Mouse (Mus musculus): ENCODE measurements around the gene Gm17387. TPM values are rescaled to one million over a fixed set of nuclear protein-coding genes. Genes with fewer than 3 reads are reported as not detected.

Gm17387 gene
- not detected in 2 replicates for polyA plus RNA-seq (2015; fragmentation: Nextera tagmentation; extraction: Ambion mirVana)

GRCm38 (mm10) chr7:141028831-141029230 lies at the start of gene Gm17387:
Gene Gm17387, plus strand, starts transcription at chr7:141029131.
- no peaks in the 10 kb centered on the region for H3K9me3 ChIP-seq
- H3K36me3 ChIP-seq, result no peaks in the 10 kb centered on the region
- no peak for ATAC-seq (ENCODE audit: low FRiP score, low read depth)
- H3K4me2 ChIP-seq, result no peak within 1 kb of the TSS
- no peak within 1 kb of the TSS for H3K9ac ChIP-seq
- 97% methylated on average over 2 of the region's 2 CpGs for WGBS
- no peak within 1 kb of the TSS for H3K27ac ChIP-seq (replicated peaks)
- H3K4me1 ChIP-seq (replicated peaks), result peaks cover 17% of the 10 kb centered on the region; the same call in 1 of the 2 replicates
- no peaks in the 10 kb centered on the region for H3K27me3 ChIP-seq
- H3K4me3 ChIP-seq, result no peak within 1 kb of the TSS

DNA sequence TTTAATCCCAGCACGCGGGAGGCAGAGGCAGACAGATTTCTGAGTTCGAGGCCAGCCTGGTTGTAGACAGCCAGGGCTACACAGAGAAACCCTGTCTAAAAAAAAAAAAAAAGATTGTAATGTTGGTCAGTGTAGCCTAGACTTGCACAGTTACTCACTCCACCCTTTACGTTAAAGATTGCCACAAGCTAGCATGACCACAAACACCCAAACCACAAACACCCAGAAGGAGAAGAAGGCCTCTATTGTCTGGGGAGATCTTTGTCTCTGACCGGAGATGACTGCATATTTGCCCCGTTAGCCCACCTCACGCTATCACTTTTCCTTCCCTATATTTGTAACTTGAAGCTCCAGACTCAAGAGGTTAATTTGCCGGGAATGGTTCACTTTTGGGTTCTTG lies 47.2 kb upstream of the Gm17387 start:
- Histone ChIP-seq H3K9ac (no peak overlapping the region), H3K27me3 (no peaks in the 10 kb centered on the region), H3K4me1 (replicated peaks) (no peaks in the 10 kb centered on the region), H3K4me3 (no peak overlapping the region), H3K4me2 (no peak overlapping the region), H3K9me3 (no peaks in the 10 kb centered on the region), H3K27ac (replicated peaks) (no peak overlapping the region), H3K36me3 (no peaks in the 10 kb centered on the region)
- WGBS, result 90% methylated on average over 8 of the region's 8 CpGs
- no peak for ATAC-seq (ENCODE audit: low FRiP score, low read depth)

DNA sequence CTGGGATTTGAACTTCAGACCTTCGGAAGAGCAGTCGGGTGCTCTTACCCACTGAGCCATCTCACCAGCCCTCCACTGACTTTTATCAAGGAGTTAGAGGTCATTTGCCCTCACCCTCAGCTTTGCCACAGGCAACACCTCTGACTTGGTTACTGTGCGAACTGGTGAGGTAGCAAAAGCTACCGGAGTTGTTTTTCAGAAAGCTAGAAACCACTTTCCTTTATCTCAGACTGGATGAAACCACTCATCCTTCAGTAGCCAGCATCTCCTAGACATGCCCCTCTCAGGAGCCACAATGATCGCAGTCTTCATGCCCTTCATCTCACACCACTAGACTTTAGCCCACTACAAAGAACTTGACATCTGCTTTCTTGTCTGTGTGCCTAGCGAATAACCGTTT lies 46.0 kb upstream of the Gm17387 start:
- H3K4me2 ChIP-seq, result no peak overlapping the region
- ATAC-seq (ENCODE audit: low FRiP score, low read depth), result no peak
- no peak overlapping the region for H3K27ac ChIP-seq (replicated peaks)
- WGBS, result 92% methylated on average over 7 of the region's 7 CpGs
- H3K4me3 ChIP-seq, result no peak overlapping the region
- no peaks in the 10 kb centered on the region for H3K36me3 ChIP-seq
- H3K9ac ChIP-seq, result no peak overlapping the region
- H3K9me3 ChIP-seq, result no peaks in the 10 kb centered on the region
- H3K27me3 ChIP-seq, result no peaks in the 10 kb centered on the region
- no peaks in the 10 kb centered on the region for H3K4me1 ChIP-seq (replicated peaks)

DNA sequence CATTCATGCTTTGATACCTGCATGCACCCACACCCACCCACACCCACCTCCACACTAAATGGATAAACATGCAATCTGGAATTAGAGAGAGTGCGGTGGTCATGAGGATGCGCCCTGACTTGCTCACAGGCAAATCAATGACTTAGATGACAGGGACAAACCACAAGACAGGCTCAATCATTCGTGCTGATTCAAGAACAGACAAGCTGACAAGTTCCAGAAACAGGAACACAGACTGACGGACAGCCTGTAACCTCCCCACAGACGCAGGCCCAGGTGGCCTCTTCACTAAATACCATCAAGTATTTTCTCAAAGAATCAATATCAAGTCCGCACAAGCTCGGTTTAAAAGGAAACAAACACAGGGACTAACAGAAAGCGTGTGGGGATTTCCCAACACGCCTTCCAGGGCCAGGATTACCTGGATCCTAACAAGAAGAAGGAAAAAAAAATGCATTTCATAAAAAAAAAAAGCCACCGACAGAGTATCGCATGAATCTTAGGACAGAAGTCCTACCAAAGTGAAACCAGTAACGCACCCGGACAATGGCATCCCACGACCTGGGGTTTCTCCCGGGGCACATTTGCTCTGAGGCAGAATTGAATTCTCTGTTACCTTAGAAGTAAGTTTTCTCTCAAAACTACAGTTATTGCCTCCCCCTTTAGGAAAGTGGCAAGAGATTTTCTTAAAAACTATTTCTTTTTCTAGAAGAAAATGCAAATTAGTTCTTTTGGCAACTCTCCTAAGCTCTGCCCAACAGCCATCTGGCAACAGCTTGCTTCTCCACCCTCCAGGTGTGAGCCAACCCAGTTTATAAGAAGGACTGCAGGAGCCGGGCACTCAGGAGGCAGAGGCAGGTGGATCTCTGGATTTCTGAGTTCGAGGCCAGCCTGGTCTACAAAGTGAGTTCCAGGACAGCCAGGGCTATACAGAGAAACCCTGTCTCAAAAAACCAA lies 41.5 kb upstream of the Gm17387 start:
- no peak overlapping the region for H3K27ac ChIP-seq (replicated peaks)
- 86% methylated on average over 17 of the region's 17 CpGs for WGBS
- no peaks in the 10 kb centered on the region for H3K27me3 ChIP-seq
- H3K4me2 ChIP-seq, result no peak overlapping the region
- no peaks in the 10 kb centered on the region for H3K9me3 ChIP-seq
- ATAC-seq (ENCODE audit: low FRiP score, low read depth), result no peak
- H3K4me3 ChIP-seq, result no peak overlapping the region
- no peak overlapping the region for H3K9ac ChIP-seq
- H3K36me3 ChIP-seq, result no peaks in the 10 kb centered on the region
- no peaks in the 10 kb centered on the region for H3K4me1 ChIP-seq (replicated peaks)

GRCm38 (mm10) chr7:140989022-140989421 lies 39.9 kb upstream of the Gm17387 start:
- no peaks in the 10 kb centered on the region for H3K4me1 ChIP-seq (replicated peaks)
- no peak overlapping the region for H3K9ac ChIP-seq
- no peak overlapping the region for H3K4me2 ChIP-seq
- H3K4me3 ChIP-seq, result no peak overlapping the region
- no peak overlapping the region for H3K27ac ChIP-seq (replicated peaks)
- no peaks in the 10 kb centered on the region for H3K36me3 ChIP-seq
- ATAC-seq (ENCODE audit: low FRiP score, low read depth), result no peak
- no peaks in the 10 kb centered on the region for H3K27me3 ChIP-seq
- H3K9me3 ChIP-seq, result no peaks in the 10 kb centered on the region
- 72% methylated on average over 4 of the region's 4 CpGs for WGBS

GRCm38 (mm10) chr7:140990185-140990584 lies 38.7 kb upstream of the Gm17387 start:
- Histone ChIP-seq H3K27ac (replicated peaks) (no peak overlapping the region), H3K4me3 (no peak overlapping the region), H3K4me1 (replicated peaks) (no peaks in the 10 kb centered on the region), H3K27me3 (no peaks in the 10 kb centered on the region), H3K9ac (no peak overlapping the region), H3K4me2 (no peak overlapping the region), H3K9me3 (no peaks in the 10 kb centered on the region), H3K36me3 (no peaks in the 10 kb centered on the region)
- 85% methylated on average over 6 of the region's 6 CpGs for WGBS
- ATAC-seq (ENCODE audit: low FRiP score, low read depth), result no peak

- no peaks in the 10 kb centered on the region for H3K36me3 ChIP-seq
- H3K4me2 ChIP-seq, result no peak overlapping the region
- no peaks in the 10 kb centered on the region for H3K4me1 ChIP-seq (replicated peaks)
- no peaks in the 10 kb centered on the region for H3K27me3 ChIP-seq
- WGBS, result 70% methylated on average over 5 of the region's 5 CpGs
- no peak overlapping the region for H3K9ac ChIP-seq
- ATAC-seq (ENCODE audit: low FRiP score, low read depth), result no peak
- H3K9me3 ChIP-seq, result no peaks in the 10 kb centered on the region
- H3K27ac ChIP-seq (replicated peaks), result no peak overlapping the region
- no peak overlapping the region for H3K4me3 ChIP-seq
Observed at GRCm38 (mm10) chr7:140990622-140991021, 38.3 kb upstream of the Gm17387 start.

DNA sequence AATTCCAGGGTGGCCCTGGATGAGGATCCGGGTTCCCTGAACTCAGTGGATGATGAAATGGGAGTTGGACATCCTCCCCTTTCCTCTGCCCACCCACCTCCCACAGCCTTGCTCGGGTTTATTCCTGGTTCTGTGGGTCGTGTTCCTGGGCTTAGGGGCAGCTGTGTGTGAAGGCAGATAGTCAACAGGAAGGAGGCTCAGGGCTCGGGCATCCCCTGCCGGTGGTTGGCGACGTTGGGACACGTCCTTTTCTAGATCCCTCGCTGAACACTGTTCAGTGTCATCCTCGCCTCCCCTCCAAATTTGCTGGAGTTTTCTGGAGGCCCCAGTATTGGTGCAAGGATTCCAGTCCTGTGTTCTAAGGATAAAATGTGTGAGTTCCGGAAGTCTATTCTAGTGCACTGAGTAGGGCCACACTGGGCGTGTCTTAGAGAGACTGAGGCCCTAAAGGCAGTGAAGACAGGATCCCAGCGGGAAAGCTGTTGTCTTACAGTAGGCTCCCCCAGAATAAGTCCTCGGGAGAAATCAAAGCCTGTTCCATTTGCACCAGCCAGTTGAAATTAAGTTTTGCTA lies 37.7 kb upstream of the Gm17387 start:
- no peak for ATAC-seq (ENCODE audit: low FRiP score, low read depth)
- no peaks in the 10 kb centered on the region for H3K27me3 ChIP-seq
- no peak overlapping the region for H3K4me2 ChIP-seq
- no peaks in the 10 kb centered on the region for H3K36me3 ChIP-seq
- H3K9me3 ChIP-seq, result no peaks in the 10 kb centered on the region
- H3K27ac ChIP-seq (replicated peaks), result no peak overlapping the region
- no peak overlapping the region for H3K4me3 ChIP-seq
- no peaks in the 10 kb centered on the region for H3K4me1 ChIP-seq (replicated peaks)
- no peak overlapping the region for H3K9ac ChIP-seq
- 88% methylated on average over 14 of the region's 14 CpGs for WGBS

- H3K4me3 ChIP-seq, result no peak overlapping the region
- H3K27ac ChIP-seq (replicated peaks), result no peak overlapping the region
- no peaks in the 10 kb centered on the region for H3K36me3 ChIP-seq
- H3K9ac ChIP-seq, result no peak overlapping the region
- WGBS, result 73% methylated on average over 1 of the region's 1 CpGs
- ATAC-seq (ENCODE audit: low FRiP score, low read depth), result no peak
- no peaks in the 10 kb centered on the region for H3K9me3 ChIP-seq
- no peaks in the 10 kb centered on the region for H3K27me3 ChIP-seq
- no peaks in the 10 kb centered on the region for H3K4me1 ChIP-seq (replicated peaks)
- no peak overlapping the region for H3K4me2 ChIP-seq
Observed at GRCm38 (mm10) chr7:140997817-140998216, 31.1 kb upstream of the Gm17387 start.

GRCm38 (mm10) chr7:140998853-140999700 lies 29.9 kb upstream of the Gm17387 start:
- Histone ChIP-seq H3K4me1 (replicated peaks) (no peaks in the 10 kb centered on the region), H3K4me3 (no peak overlapping the region), H3K4me2 (no peak overlapping the region), H3K27me3 (no peaks in the 10 kb centered on the region), H3K9ac (no peak overlapping the region), H3K36me3 (no peaks in the 10 kb centered on the region), H3K27ac (replicated peaks) (no peak overlapping the region), H3K9me3 (no peaks in the 10 kb centered on the region)
- WGBS, result 91% methylated on average over 11 of the region's 11 CpGs
- no peak for ATAC-seq (ENCODE audit: low FRiP score, low read depth)

- no peaks in the 10 kb centered on the region for H3K9me3 ChIP-seq
- H3K4me3 ChIP-seq, result no peak overlapping the region
- no peaks in the 10 kb centered on the region for H3K36me3 ChIP-seq
- no peak overlapping the region for H3K9ac ChIP-seq
- no peak overlapping the region for H3K27ac ChIP-seq (replicated peaks)
- WGBS, result 68% methylated on average over 15 of the region's 15 CpGs
- no peaks in the 10 kb centered on the region for H3K4me1 ChIP-seq (replicated peaks)
- no peaks in the 10 kb centered on the region for H3K27me3 ChIP-seq
- no peak for ATAC-seq (ENCODE audit: low FRiP score, low read depth)
- H3K4me2 ChIP-seq, result no peak overlapping the region
Observed at GRCm38 (mm10) chr7:141000881-141001708, 27.8 kb upstream of the Gm17387 start.

Data from hindbrain, embryonic 15.5 days (tissue).